Mouse (Mus musculus) ES-E14 (cell line): ENCODE results near the gene Tff2.

Source experiments
- CHD2 ChIP-seq: IDR thresholded peaks from 2 replicates; pipeline ENCODE4 v1.6.1; 2014; ENCODE audit warnings: mild to moderate bottlenecking, low read depth, low read length, inconsistent platforms
- HCFC1 ChIP-seq: IDR thresholded peaks from 2 replicates; pipeline ENCODE4 v1.6.1; 2012; ENCODE audit warnings: low read length, inconsistent platforms, borderline replicate concordance; ENCODE audit not compliant: insufficient read depth
- MAFK ChIP-seq: IDR thresholded peaks from 2 replicates; pipeline ENCODE4 v1.6.1; 2014; ENCODE audit warnings: mild to moderate bottlenecking, low read depth, low read length, inconsistent platforms; ENCODE audit not compliant: insufficient read depth
- ZC3H11A ChIP-seq: IDR thresholded peaks from 2 replicates; pipeline ENCODE4 v1.6.1; 2012; ENCODE audit warnings: low read depth, mild to moderate bottlenecking, inconsistent platforms, low read length, borderline replicate concordance

DNA sequence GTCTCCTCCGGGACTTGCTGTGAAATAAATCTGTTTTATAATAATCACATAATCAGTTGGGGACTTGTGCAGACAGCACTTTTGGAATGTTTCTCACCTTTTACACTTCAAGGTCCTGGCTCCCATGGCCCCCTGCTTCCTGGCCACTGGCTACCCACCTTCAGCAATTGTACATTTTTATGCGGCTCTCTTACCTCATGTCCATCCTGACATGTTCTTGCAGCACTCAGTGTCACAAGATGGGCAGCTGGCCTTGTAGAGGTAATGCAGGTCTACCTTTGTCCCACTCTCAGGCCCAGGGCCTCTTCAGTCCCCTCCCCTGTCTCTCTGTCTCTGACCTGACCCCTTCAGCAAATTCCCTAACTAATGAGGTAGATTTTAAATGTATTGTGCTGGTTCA lies 47.2 kb downstream of the Tff2 start:
- no peak for TF ChIP-seq ZC3H11A
- no peak for TF ChIP-seq CHD2
- no peak for TF ChIP-seq HCFC1
- TF ChIP-seq MAFK = no peak
